ENCODE assay signal across 22 mouse cellular contexts in the genomic region with DNA sequence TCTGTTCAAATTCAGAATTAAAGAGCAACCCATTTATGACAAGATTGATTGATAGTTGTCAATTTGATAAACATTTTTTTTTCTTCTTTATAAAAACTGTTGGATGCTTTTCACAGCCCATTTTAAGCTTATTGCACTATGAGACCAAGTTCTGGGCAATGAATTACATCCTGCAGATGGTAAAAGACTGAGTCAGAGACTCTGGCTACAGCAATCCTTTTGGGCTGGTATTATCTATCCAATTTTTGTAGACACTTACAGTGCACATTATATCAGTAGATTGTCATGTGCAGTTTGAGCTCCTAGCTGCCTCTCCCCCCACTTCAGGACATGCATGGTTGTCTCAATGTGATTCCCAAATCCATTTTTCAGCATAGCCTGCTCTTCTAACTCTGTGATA.
A peak's percentile ranks its signal among the peaks of the same experiment; 100 is the strongest.
DNase-seq lines count a peak whose midpoint lies in the region; ATAC-seq and TF ChIP-seq lines count a peak whose summit lies in the region.
"Had no signal": no experiment of that assay in that cellular context is flagged by ENCODE, and none has a peak within 500 bp of the region (broad histone marks: within the 10 kb centered on the region; RNA-seq: fewer than 3 reads in every experiment).

No protein-coding gene starts in this region.

- ATAC-seq in forebrain, embryonic 16.5 days = peak; percentile 52; the same call in 1 of the 2 replicates
- no peak for ATAC-seq in forebrain, embryonic 13.5 days
- ATAC-seq: forebrain, embryonic 15.5 days had no signal

- H3K4me2 ChIP-seq in forebrain, embryonic 16.5 days (ENCODE audit: low read length) = no peak overlapping the region
- no peak overlapping the region for H3K4me2 ChIP-seq in forebrain, embryonic 13.5 days
- H3K4me2 ChIP-seq: embryonic facial prominence, embryonic 13.5 days; embryonic facial prominence, embryonic 15.5 days; forebrain, embryonic 12.5 days; forebrain, embryonic 15.5 days had no signal

- H3K27ac ChIP-seq in forebrain, embryonic 16.5 days (ENCODE audit: low read length) = no peak overlapping the region
- H3K27ac ChIP-seq in forebrain, embryonic 13.5 days = no peak overlapping the region
- peak overlapping the region; percentile 80; the same call in 1 of the 2 replicates for H3K27ac ChIP-seq in layer of hippocampus, adult 2 months
- H3K27ac ChIP-seq in left cerebral cortex, adult 2 months = peak overlapping the region; percentile 86; the same call in 1 of the 2 replicates
- H3K27ac ChIP-seq: embryonic facial prominence, embryonic 13.5 days; embryonic facial prominence, embryonic 15.5 days; forebrain, embryonic 10.5 days; forebrain, embryonic 12.5 days; forebrain, embryonic 15.5 days had no signal

- H3K36me3 ChIP-seq in forebrain, embryonic 16.5 days (ENCODE audit: control insufficient read depth, insufficient read depth) = no peaks in the 10 kb centered on the region
- H3K36me3 ChIP-seq in forebrain, embryonic 13.5 days (ENCODE audit: poor library complexity, severe bottlenecking) = no peaks in the 10 kb centered on the region
- H3K36me3 ChIP-seq: embryonic facial prominence, embryonic 13.5 days; embryonic facial prominence, embryonic 15.5 days; forebrain, embryonic 10.5 days; forebrain, embryonic 12.5 days; forebrain, embryonic 15.5 days had no signal

- peak in 1 of 2 experiments; percentile 18 for DNase-seq in layer of hippocampus, adult 2 months (ENCODE audit: low spot score in 2 of 2)
- DNase-seq in layer of hippocampus, adult 11-12 months (ENCODE audit: low spot score) = no peak
- no peak for DNase-seq in left cerebral cortex, adult 2 months (ENCODE audit: extremely low spot score in 1 of 2, low spot score in 2 of 2)
- no peak for DNase-seq in left cerebral cortex, postnatal 14 days (ENCODE audit: low spot score in 2 of 2)
- peak; percentile 58 for DNase-seq in 3T3-L1 (ENCODE audit: low read depth, low spot score)
- no peak for DNase-seq in cerebellum, adult 9-11 months
- DNase-seq: adrenal gland, adult 2 months; adrenal gland, postnatal 10 days; adrenal gland, postnatal 25 days; cerebellum, adult 11-12 months; cerebellum, adult 9-10 months; cerebellum, postnatal 14 days; cerebellum, postnatal 36 days; embryo, embryonic 11 days had no signal

- intact Hi-C loops in left cerebral cortex, adult 2 months (cut with DNase I) = no loop called here
- intact Hi-C loops in left cerebral cortex, postnatal 14 days (cut with DNase I) = no loop called here

- no peak overlapping the region for H3K4me3 ChIP-seq in forebrain, embryonic 16.5 days (replicated peaks; ENCODE audit: low read length)
- no peak overlapping the region for H3K4me3 ChIP-seq in forebrain, embryonic 13.5 days
- no peak overlapping the region for H3K4me3 ChIP-seq in layer of hippocampus, adult 2 months
- H3K4me3 ChIP-seq in left cerebral cortex, adult 2 months = no peak overlapping the region
- H3K4me3 ChIP-seq: embryonic facial prominence, embryonic 13.5 days; embryonic facial prominence, embryonic 15.5 days; erythroblast, embryonic 14.5 days; forebrain, embryonic 10.5 days; forebrain, embryonic 12.5 days; forebrain, embryonic 15.5 days had no signal

- H3K27me3 ChIP-seq in forebrain, embryonic 16.5 days (replicated peaks; ENCODE audit: control insufficient read depth, insufficient read depth, low read length) = no peaks in the 10 kb centered on the region
- H3K27me3 ChIP-seq in forebrain, embryonic 13.5 days = no peaks in the 10 kb centered on the region
- H3K27me3 ChIP-seq: embryonic facial prominence, embryonic 13.5 days; embryonic facial prominence, embryonic 15.5 days; forebrain, embryonic 12.5 days; forebrain, embryonic 15.5 days had no signal

- H3K9ac ChIP-seq in forebrain, embryonic 16.5 days (replicated peaks; ENCODE audit: low read depth, low read length) = no peak overlapping the region
- H3K9ac ChIP-seq in forebrain, embryonic 13.5 days = no peak overlapping the region
- H3K9ac ChIP-seq: embryonic facial prominence, embryonic 13.5 days; embryonic facial prominence, embryonic 15.5 days; forebrain, embryonic 12.5 days; forebrain, embryonic 15.5 days had no signal

- no peaks in the 10 kb centered on the region for H3K9me3 ChIP-seq in forebrain, embryonic 16.5 days (ENCODE audit: control insufficient read depth, low read length)
- no peaks in the 10 kb centered on the region for H3K9me3 ChIP-seq in forebrain, embryonic 13.5 days (replicated peaks)
- H3K9me3 ChIP-seq: embryonic facial prominence, embryonic 13.5 days; embryonic facial prominence, embryonic 15.5 days; forebrain, embryonic 10.5 days; forebrain, embryonic 12.5 days; forebrain, embryonic 15.5 days had no signal

- no peak for TF ChIP-seq CTCF in layer of hippocampus, adult 2 months (conservative IDR thresholded peaks at IDR 0.05)
- no peak for TF ChIP-seq CTCF in left cerebral cortex, adult 2 months (IDR thresholded peaks at IDR 0.05)

- no peaks in the 10 kb centered on the region for H3K4me1 ChIP-seq in forebrain, embryonic 16.5 days (replicated peaks; ENCODE audit: control insufficient read depth, insufficient read depth, low read length)
- H3K4me1 ChIP-seq in forebrain, embryonic 13.5 days = no peaks in the 10 kb centered on the region
- H3K4me1 ChIP-seq: embryonic facial prominence, embryonic 13.5 days; embryonic facial prominence, embryonic 15.5 days; forebrain, embryonic 10.5 days; forebrain, embryonic 12.5 days; forebrain, embryonic 15.5 days had no signal

Comparison
In these comparisons a context has a peak if more than half of its experiments do, and no peak if none do; other contexts are left out.
1. H3K27ac ChIP-seq: peak in layer of hippocampus, adult 2 months (single experiment) and left cerebral cortex, adult 2 months (single experiment); none in forebrain, embryonic 16.5 days (single experiment) and forebrain, embryonic 13.5 days (single experiment).